Mouse (Mus musculus) heart, adult 10 weeks (tissue): ENCODE measurements around the gene Zdhhc9. TPM values are rescaled to one million over a fixed set of nuclear protein-coding genes. Genes with fewer than 3 reads are reported as not detected.

ENCODE experiments used
- polyA plus RNA-seq: library from polyadenylated mRNA; stranded (reverse); fragments of 350-450 nt; fragmentation: Illumina TruSeq; extraction: RNeasy Lipid Tissue Mini Kit (QIAGEN cat#74804); gene quantifications from one replicate; pipeline ENCODE4 v1.2.3, GENCODE M21; 2014; ENCODE audit warnings: low read depth, low replicate concordance

Zdhhc9 gene
- 26.3 TPM for polyA plus RNA-seq

DNA sequence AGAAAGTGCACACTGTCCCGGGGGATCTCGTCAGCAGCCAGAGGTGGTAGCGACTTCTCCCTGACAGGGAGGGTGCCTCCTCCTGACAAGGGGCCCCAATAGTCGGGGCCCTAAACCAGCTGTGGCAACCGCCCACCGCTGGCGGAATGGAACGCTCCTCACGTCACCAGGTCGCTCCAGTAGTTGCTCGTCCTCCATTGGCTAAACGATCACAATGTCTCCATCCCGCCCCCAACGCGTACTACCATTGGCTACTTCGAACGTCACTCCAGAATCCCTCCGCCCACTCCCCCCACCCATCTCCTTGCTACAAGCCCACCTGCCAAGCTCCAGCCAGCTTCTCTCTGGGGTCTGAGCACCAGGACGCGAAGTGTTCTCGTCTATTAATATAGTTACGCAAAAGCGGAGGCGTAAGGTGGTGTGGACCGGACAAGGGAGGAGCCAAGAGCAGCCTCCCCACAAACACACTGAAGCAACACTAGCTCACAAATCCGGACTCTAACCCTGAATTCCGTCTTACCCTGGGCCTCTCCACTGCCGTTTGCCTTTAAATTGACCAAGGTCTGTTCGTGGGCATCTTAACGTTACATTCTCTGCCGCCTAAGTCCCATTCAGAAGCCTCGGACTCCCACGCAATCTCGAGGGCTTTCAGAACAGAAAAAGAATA lies at the start of gene Zdhhc9:
Zdhhc9 (minus strand) TSS at position 360 of the 667 bp plus-strand sequence.

DNA sequence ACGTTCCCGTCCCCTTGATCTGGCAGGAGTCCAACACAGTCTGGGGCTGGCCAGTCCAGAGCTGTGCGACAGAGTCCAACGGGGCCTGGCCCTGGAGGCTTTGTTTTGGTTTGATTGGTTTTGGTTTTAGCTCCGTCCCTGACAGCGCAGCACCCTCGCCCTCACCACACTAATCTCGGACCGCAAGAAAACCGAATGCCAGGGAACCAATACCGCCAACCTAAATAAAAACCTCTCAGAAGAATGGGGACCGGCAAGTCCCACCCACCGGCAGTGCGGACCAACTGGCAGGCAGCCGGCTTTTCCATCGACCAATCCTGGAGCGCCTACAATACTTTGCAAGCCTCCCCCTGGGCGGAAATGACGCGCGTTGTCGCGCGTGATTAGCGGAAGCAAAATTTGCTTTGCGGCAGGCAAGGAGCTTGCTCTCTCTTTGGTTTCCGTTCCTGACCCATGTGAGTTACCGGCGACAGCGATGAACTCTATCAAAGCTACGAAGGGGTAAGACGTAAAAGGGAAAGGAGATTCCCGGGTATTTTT lies 47.9 kb upstream of the Zdhhc9 start, which contains the start of gene Utp14a:
Utp14a (plus strand) TSS at position 395 of the 540 bp plus-strand sequence.

DNA sequence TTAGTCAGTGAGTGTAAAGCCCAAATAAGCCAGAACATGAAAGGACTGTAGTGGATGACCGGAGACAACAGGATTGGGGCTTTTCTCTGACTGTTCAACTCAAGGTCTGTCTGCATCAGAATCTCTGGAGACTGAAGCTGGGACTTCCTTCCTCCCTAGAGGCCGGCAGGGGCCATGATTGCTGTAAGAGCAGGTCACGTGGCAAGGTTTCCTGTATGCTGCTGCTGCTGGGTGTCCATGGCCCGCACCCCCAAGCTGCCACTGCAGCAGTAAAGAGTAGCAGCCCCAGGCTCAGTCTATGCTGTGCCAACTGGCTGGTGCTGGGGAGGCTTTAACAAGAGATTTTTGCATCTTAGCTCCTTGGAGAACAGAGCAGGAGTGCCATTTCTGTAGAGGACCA lies 62.4 kb downstream of the Zdhhc9 start, which contains the start of gene Sash3:
Sash3 (plus strand) TSS at position 175 of the 400 bp plus-strand sequence.

Other genes starting within 250 kb of the Zdhhc9 start
- gene Apln, start 174.0 kb downstream of the Zdhhc9 start, polyA plus RNA-seq, result 8.9 TPM
- gene Xpnpep2, start 100.2 kb downstream of the Zdhhc9 start, polyA plus RNA-seq, result 2.1 TPM
- 0.97 TPM for gene Sash3, start 62.4 kb downstream of the Zdhhc9 start, polyA plus RNA-seq
- gene Utp14a, start 48.0 kb upstream of the Zdhhc9 start, polyA plus RNA-seq, result 15.6 TPM
- 3.2 TPM for gene Bcorl1, start 132.5 kb upstream of the Zdhhc9 start, polyA plus RNA-seq